Mouse (Mus musculus): Measurements from ENCODE around the gene Eipr1. TPM values are rescaled to one million over a fixed set of nuclear protein-coding genes. Genes with fewer than 3 reads are reported as not detected.

Eipr1 gene
- total and polyA plus RNA-seq, 3 experiments, result 33.3 to 35.4 (median 34.4) TPM

- Histone ChIP-seq H3K9ac (ENCODE audit: insufficient read depth, low read depth) (no peak overlapping the region), H3K27ac (ENCODE audit: insufficient read depth, low read depth) (no peak overlapping the region), H3K9me3 (replicated peaks; ENCODE audit: low read length) (no peaks in the 10 kb centered on the region), H3K4me2 (ENCODE audit: insufficient read depth, low read depth, poor library complexity, severe bottlenecking) (no peak overlapping the region), H3K79me2 (replicated peaks; ENCODE audit: control insufficient read depth, extremely low read depth, insufficient read depth, poor library complexity, severe bottlenecking) (no peaks in the 10 kb centered on the region), H3K27me3 (replicated peaks) (no peaks in the 10 kb centered on the region), H3K4me3 (replicated peaks in 1 of 3; ENCODE audit: low read depth in 2 of 3, low read length in 2 of 3, poor library complexity in 1 of 3) (no peak overlapping the region), H3K4me1 (ENCODE audit: control insufficient read depth in 1 of 2, insufficient read depth in 2 of 2) (no peaks in the 10 kb centered on the region), H3K36me3 (replicated peaks in 1 of 2; ENCODE audit: control insufficient read depth in 1 of 2, insufficient read depth in 1 of 2, low read length in 1 of 2) (no peaks in the 10 kb centered on the region)
- no peak for TF ChIP-seq CHD1 (IDR thresholded peaks at IDR 0.05; ENCODE audit: low read depth, low read length)
- no peak for TF ChIP-seq SIN3A (IDR thresholded peaks at IDR 0.05; ENCODE audit: low read length)
- no peak for TF ChIP-seq CHD2 (IDR thresholded peaks at IDR 0.05; ENCODE audit: low read length)
- no peak for TF ChIP-seq UBTF (IDR thresholded peaks at IDR 0.05; ENCODE audit: low read depth, low read length)
- no peak for TF ChIP-seq USF2 (conservative IDR thresholded peaks at IDR 0.05; ENCODE audit: low read depth, low read length)
- no peak for TF ChIP-seq RCOR1 (conservative IDR thresholded peaks at IDR 0.05; ENCODE audit: low read depth, low read length)
- no peak for TF ChIP-seq ETS1 (conservative IDR thresholded peaks at IDR 0.05; ENCODE audit: low read depth, low read length)
- in situ Hi-C loops (cut with MboI; ENCODE audit: low pct_ligation_motif_present, low pct_unique_long_range_greater_than_20kb, low sequenced_read_pairs) (no loop called here), dilution Hi-C loops (cut with MboI; ENCODE audit: extremely low pct_ligation_motif_present, extremely low pct_unique_long_range_greater_than_20kb, low sequenced_read_pairs) (no loop called here)
- no peak for DNase-seq (ENCODE audit: extremely low read depth)
Measured at GRCm38 (mm10) chr12:28910568-28910967, 159.0 kb downstream of the Eipr1 start.

- H3K9ac ChIP-seq (ENCODE audit: insufficient read depth, low read depth), result no peak overlapping the region
- no peaks in the 10 kb centered on the region for H3K27me3 ChIP-seq (replicated peaks)
- dilution Hi-C loops (cut with MboI; ENCODE audit: extremely low pct_ligation_motif_present, extremely low pct_unique_long_range_greater_than_20kb, low sequenced_read_pairs) (no loop called here), in situ Hi-C loops (cut with MboI; ENCODE audit: low pct_ligation_motif_present, low pct_unique_long_range_greater_than_20kb, low sequenced_read_pairs) (no loop called here)
- H3K4me2 ChIP-seq (ENCODE audit: insufficient read depth, low read depth, poor library complexity, severe bottlenecking), result no peak overlapping the region
- H3K27ac ChIP-seq (ENCODE audit: insufficient read depth, low read depth), result no peak overlapping the region
- H3K4me3 ChIP-seq (replicated peaks in 1 of 3; ENCODE audit: low read depth in 2 of 3, low read length in 2 of 3, poor library complexity in 1 of 3), result no peak overlapping the region
- TF ChIP-seq POLR2AphosphoS2 (IDR thresholded peaks at IDR 0.05; ENCODE audit: low read depth, low read length) (no peak), RAD21 (IDR thresholded peaks at IDR 0.05; ENCODE audit: low read depth, low read length) (no peak), JUND (conservative IDR thresholded peaks at IDR 0.05; ENCODE audit: low read depth, low read length) (no peak), ETS1 (conservative IDR thresholded peaks at IDR 0.05; ENCODE audit: low read depth, low read length) (no peak), SMC3 (IDR thresholded peaks at IDR 0.05; ENCODE audit: low read depth, low read length) (no peak), ZKSCAN1 (IDR thresholded peaks at IDR 0.05; ENCODE audit: borderline replicate concordance, low read depth, low read length) (no peak), MEF2A (IDR thresholded peaks at IDR 0.05; ENCODE audit: borderline replicate concordance, low read depth, low read length) (no peak), MAFK (IDR thresholded peaks at IDR 0.05; ENCODE audit: insufficient replicate concordance, low read length) (no peak), ZC3H11A (IDR thresholded peaks at IDR 0.05; ENCODE audit: low read depth, low read length) (no peak), ELF1 (IDR thresholded peaks at IDR 0.05; ENCODE audit: low read depth, low read length) (no peak)
- no peaks in the 10 kb centered on the region for H3K4me1 ChIP-seq (ENCODE audit: control insufficient read depth in 1 of 2, insufficient read depth in 2 of 2)
- no peaks in the 10 kb centered on the region for H3K9me3 ChIP-seq (replicated peaks; ENCODE audit: low read length)
- no peak for DNase-seq (ENCODE audit: extremely low read depth)
- H3K79me2 ChIP-seq (replicated peaks; ENCODE audit: control insufficient read depth, extremely low read depth, insufficient read depth, poor library complexity, severe bottlenecking), result no peaks in the 10 kb centered on the region
- no peaks in the 10 kb centered on the region for H3K36me3 ChIP-seq (replicated peaks in 1 of 2; ENCODE audit: control insufficient read depth in 1 of 2, insufficient read depth in 1 of 2, low read length in 1 of 2)
Measured at GRCm38 (mm10) chr12:28912351-28912936, 160.8 kb downstream of the Eipr1 start.

Data from CH12.LX (cell line).